Comparison of ENCODE assay signal across 8 mouse cellular contexts in the genomic region with DNA sequence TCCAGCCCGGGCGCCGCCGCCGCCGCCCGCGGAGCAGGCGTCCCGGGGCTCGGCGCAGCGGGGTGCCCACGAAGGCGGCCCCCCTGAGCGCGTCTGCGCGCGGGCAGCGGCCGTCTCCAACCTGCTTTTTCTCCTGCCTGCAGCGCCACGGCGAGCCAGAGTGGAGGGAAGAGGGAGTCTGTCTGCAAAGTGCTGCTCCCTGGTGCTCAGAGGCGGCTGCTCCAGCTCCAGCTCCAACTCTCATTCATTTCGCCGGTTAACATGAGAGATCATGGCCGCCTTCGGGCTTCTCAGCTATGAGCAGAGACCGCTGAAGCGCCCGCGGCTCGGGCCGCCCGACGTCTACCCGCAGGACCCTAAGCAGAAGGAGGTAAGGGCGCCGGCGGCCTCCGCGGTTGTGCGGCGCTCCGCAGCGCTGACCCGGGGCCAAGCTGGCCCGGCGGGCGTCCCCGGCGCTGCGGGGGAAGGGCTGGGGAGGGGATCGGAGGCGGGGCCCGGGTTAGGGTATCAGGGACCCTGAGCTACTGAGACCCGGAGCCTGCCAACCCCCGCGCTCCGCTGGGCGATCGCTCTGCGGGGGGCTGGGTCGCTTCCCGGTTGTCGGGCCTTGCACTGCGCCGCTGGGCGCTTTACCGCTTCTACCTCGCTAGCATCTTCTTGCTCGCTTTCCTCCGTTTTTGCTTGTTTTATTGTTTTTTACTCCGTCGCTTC. TPM values are rescaled to one million over a fixed set of nuclear protein-coding genes. Genes with fewer than 3 reads are reported as not detected.
DNase-seq lines count a peak whose midpoint lies in the region; ATAC-seq and TF ChIP-seq lines count a peak whose summit lies in the region.

No protein-coding gene starts in this region.

- H3K27ac ChIP-seq in forebrain, embryonic 14.5 days (ENCODE audit: low read depth, low read length) = peak overlapping the region; percentile 95

- no peak for TF ChIP-seq CTCF in E14TG2a.4 (conservative IDR thresholded peaks at IDR 0.05; ENCODE audit: low read length)
- TF ChIP-seq CTCF in lung, adult 2 months (IDR thresholded peaks at IDR 0.05; ENCODE audit: insufficient read depth, low read length) = no peak

- H3K4me2 ChIP-seq in forebrain, embryonic 14.5 days (ENCODE audit: low read length) = peak overlapping the region; percentile 95

- TF ChIP-seq POLR2A in lung, adult 2 months (IDR thresholded peaks at IDR 0.05; ENCODE audit: borderline replicate concordance, extremely low read depth, low read depth, low read length) = no peak

- H3K27me3 ChIP-seq in E14TG2a.4 (ENCODE audit: insufficient read depth, low read length) = peaks cover 70% of the 10 kb centered on the region
- no peaks in the 10 kb centered on the region for H3K27me3 ChIP-seq in forebrain, embryonic 14.5 days (replicated peaks; ENCODE audit: control insufficient read depth, insufficient read depth, low read length)

- H3K9me3 ChIP-seq in E14TG2a.4 (ENCODE audit: low read length) = no peaks in the 10 kb centered on the region
- H3K9me3 ChIP-seq in forebrain, embryonic 14.5 days (replicated peaks; ENCODE audit: control insufficient read depth, low read length) = no peaks in the 10 kb centered on the region

- peaks cover 26% of the 10 kb centered on the region for H3K4me1 ChIP-seq in E14TG2a.4 (replicated peaks; ENCODE audit: low read depth, low read length)
- H3K4me1 ChIP-seq in forebrain, embryonic 14.5 days (ENCODE audit: control insufficient read depth, insufficient read depth, low read length) = peaks cover 6% of the 10 kb centered on the region; the same call in 1 of the 2 replicates
- H3K4me1 ChIP-seq in lung, adult 2 months (ENCODE audit: control insufficient read depth, insufficient read depth, low read length) = no peaks in the 10 kb centered on the region; the same call in 1 of the 2 replicates

- H3K9ac ChIP-seq in forebrain, embryonic 14.5 days (ENCODE audit: low read length) = peak overlapping the region; percentile 79

- whole genome bisulfite sequencing in forebrain, embryonic 14.5 days = under 1% methylated on average over 72 of the region's 77 CpGs
- under 1% methylated on average over 70 of the region's 77 CpGs for WGBS in lung, adult 2 months

- DNase-seq in cerebellum, adult 11 months = peak; percentile 67
- peak; percentile 91 for DNase-seq in forebrain, embryonic 14.5 days (ENCODE audit: low spot score)
- peak; percentile 65 to 74 for DNase-seq in heart, postnatal 14 days
- DNase-seq in layer of hippocampus, adult 8-10 months (ENCODE audit: low spot score in 2 of 2) = peak; percentile 79
- DNase-seq in lung, adult 2 months = peak; percentile 39
- DNase-seq in ovary, postnatal 10 days (ENCODE audit: low spot score) = peak; percentile 48
- peak; percentile 71 for DNase-seq in thymus, postnatal 14 days

- H3K4me3 ChIP-seq in E14TG2a.4 (replicated peaks; ENCODE audit: low read length) = peak overlapping the region; percentile 85
- H3K4me3 ChIP-seq in forebrain, embryonic 14.5 days (ENCODE audit: low read depth, low read length) = peak overlapping the region; percentile 77
- peak overlapping the region; percentile 14 for H3K4me3 ChIP-seq in lung, adult 2 months (replicated peaks; ENCODE audit: extremely low read depth, low read depth, low read length)

- peak; percentile 89 for ATAC-seq in forebrain, embryonic 14.5 days

- intact Hi-C loops in heart, postnatal 14 days (cut with DNase I) = no loop called here

- H3K36me3 ChIP-seq in E14TG2a.4 (ENCODE audit: insufficient read depth, low read length) = no peaks in the 10 kb centered on the region
- H3K36me3 ChIP-seq in forebrain, embryonic 14.5 days (ENCODE audit: control insufficient read depth, insufficient read depth, low read length) = no peaks in the 10 kb centered on the region

RNA-seq across cellular contexts. Expression of a gene that starts 1.3 kb away (rescaled TPM):
- polyA plus RNA-seq in forebrain, embryonic 14.5 days (2014; fragmentation: Nextera tagmentation; extraction: Ambion mirVana) = 2.3 and 4.6 TPM in 2 replicates
- 1 to 10 TPM; 8.7 to 9.7 TPM for total RNA-seq in heart, postnatal 14 days (2021)
- 10 to 100 TPM; 46.5 to 61.7 (median 54.8) TPM for total RNA-seq in layer of hippocampus, adult 8-10 months (2022)
- 0.71 and 1.1 TPM in 2 replicates for polyA plus RNA-seq in lung, adult 2 months (2012; rRNA removed)

Comparison
In these comparisons a context has a peak if more than half of its experiments do, and no peak if none do; other contexts are left out.
1. Peak in every context shown above with its lines: DNase-seq, ATAC-seq, H3K4me3 ChIP-seq and H3K27ac ChIP-seq.
2. H3K4me3 ChIP-seq: peak in every context shown above with its lines; median percentile 85 in E14TG2a.4; 77 in forebrain, embryonic 14.5 days; 14 in lung, adult 2 months.
3. DNase-seq: peak in every context shown above with its lines; median percentile 91 in forebrain, embryonic 14.5 days; 79 in layer of hippocampus, adult 8-10 months; 71 in thymus, postnatal 14 days; 70 in heart, postnatal 14 days; 67 in cerebellum, adult 11 months; 48 in ovary, postnatal 10 days; 39 in lung, adult 2 months.
4. RNA of a gene that starts 1.3 kb away (total RNA-seq): 46.5 to 61.7 TPM in layer of hippocampus, adult 8-10 months; 8.7 to 9.7 TPM in heart, postnatal 14 days; every median in the first group is over 4 times any median in the second.